Mouse (Mus musculus) cerebellum, adult 18-20 months (tissue): ENCODE data around the gene Lrrc56.

Experiments used
- DNase-seq, 2 experiments: peaks; one replicate each; pipeline ENCODE4 v3.0.0; 2021

Gene Lrrc56

DNA sequence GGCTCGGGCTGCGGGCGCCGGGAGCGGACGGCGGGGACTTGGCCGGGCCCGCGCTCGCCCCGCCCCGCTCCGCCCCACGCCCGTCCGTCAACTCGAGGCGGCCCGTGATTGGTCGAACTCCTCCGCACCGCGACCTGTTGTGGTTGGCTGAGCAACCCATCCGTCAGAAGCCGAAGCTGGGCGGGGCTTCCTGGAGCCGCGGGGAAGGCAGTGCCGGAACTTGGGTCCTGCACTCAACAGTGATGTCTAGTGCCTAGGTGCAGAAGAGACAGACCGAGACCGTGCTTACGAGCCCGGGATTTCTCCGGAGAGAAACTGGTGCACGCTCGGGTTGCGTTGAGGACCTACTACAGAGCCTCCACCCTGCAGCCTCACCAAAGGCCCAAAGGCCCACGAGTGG is at the start of gene Lrrc56, which contains the start of gene Hras:
Gene Lrrc56, plus strand, starts transcription at position 210 of the 400 bp plus-strand sequence.
Gene Hras, minus strand, starts transcription at position 58 of the 400 bp plus-strand sequence.
- peak; percentile 98 for DNase-seq

DNA sequence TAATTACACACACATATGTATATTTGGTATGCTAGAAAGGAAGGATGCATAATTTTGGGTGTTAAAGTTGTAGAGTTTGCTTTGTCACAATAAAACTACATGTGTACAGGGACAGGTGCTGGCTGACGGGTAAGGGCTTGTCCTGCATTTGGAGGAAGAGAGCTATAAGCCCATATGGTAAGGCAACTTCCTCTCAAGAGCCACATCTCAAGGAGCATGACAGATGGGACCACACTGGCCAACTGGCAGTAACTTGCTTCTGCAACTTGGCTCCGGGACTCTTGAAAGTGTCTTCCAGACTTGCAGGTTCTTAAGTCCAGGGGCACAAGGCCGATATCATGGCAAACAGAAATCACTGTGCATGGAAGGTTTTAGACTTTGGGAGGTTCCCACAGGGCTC is 49.3 kb upstream of the Lrrc56 start:
- peak; percentile 30 to 37 for DNase-seq

DNA sequence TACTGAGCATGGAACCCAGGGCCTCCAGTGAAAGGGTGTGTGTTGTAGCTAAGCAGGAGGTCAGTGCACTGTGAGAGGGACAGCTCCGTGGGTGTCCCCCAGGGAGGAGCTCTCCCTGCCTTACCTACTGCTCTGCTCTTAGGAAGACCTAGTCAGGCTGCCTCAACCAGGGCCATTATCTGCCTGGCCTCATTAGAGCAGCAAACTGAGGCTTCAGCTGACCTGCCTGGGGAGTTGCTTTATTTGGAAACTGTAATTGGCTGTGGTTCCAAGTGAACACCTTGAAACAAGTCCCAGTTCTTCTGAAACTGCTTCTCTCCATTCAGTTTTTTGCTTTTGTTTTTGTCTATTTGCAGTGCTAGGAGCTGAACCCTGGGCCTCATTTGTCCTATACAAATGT is 48.6 kb upstream of the Lrrc56 start:
- DNase-seq = peak; percentile 55 to 64

DNA sequence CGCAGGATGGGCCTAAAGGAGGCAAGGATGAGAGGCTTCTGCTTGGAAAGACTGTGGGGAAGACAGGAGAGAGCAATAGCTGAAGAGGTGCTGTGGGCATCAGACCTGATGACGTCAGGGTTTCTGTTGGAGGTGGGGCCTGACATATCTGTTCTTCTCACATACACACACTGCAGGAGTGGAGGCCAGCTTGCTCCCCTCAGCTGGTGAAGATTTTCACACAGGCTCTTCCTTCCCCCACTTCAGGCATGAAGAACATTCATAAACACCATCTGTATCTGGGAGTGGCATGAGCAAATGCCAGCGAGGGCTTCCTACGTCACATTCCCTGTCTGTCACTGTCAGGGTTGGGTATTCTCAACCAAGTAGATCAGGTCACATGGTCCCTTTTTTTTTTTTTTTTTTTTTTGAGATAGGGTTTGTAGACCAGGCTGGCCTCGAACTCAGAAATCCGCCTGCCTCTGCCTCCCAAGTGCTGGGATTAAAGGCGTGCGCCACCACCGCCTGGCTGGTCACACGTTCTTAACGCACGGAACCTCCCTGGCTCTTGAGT is 47.8 kb upstream of the Lrrc56 start:
- no peak for DNase-seq

DNA sequence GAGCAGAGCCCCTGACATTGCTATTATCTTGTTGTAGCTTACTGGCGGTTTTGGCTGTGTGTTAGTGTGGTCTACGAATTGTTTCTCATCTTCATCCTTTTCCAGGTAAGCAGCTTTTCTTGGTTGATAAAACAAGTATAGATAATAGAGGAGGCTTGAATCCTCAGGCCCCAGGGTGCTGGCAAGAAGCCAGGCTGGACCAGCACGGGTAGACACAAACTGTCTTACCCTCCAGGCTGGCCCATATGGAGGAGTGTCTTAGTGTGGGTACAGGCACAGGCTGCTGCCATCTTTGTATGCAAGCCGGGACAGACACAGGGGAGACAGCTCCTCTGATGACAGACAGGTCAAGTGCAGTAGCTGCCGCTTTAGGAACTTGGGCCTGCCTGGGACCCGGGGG is 46.9 kb upstream of the Lrrc56 start:
- peak; percentile 52 to 63 for DNase-seq

DNA sequence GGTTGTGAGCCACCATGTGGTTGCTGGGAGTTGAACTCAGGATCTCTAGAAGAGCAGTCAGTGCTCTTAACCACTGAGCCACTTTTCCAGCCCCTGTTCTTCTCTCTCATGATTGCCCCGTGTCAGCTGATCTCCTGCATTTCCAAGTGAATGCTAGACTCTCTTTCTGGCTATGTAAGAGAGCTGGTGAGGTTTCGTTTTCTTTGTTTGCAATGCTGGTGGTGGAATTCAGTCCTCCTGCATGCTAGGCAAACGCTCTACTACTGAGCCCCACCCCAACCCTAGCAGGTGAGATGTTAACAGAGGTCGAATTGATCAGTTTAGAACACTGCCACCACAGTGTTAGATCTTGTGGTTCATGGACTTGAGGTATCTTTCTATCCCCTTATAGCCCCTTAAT is 45.3 kb upstream of the Lrrc56 start:
- no peak for DNase-seq

DNA sequence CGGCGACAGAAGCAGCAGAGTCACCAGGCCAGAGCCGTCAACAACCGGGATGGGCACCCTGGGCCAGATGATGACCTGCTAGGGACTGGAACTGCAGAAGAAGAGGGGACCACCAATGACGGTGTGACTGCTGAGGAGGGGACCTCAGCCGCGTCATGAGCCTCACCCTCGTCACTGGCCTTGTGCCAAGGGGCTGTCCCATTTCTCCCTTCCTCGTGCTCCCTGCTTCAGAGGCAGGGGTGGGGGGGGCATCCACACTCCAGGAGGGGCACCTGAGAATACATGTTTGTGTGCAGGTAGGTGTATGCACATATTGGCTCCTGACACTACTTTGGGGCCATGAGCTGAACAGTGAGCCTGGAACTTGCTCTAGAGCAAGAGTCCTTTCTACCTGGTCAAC is 38.6 kb upstream of the Lrrc56 start:
- DNase-seq = no peak

DNA sequence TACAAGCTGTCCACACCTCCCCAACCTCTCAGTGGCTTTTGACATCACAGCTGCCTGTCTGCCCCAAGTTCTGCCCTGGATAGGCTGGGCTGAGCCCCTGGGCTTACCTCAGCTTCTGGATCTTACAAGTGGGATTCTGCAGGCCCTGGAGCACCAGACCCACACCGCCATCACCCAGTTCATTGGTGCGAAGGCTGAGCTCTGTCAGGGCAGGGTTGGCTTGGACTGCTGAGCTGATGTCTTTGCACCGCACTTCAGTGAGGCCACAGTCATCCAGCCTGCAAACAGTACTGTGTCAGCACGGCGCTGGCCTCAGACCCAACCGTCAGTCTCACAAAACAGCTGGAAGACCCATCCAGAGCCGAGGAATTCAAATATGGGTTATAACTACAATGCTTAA is 29.6 kb upstream of the Lrrc56 start:
- no peak for DNase-seq

DNA sequence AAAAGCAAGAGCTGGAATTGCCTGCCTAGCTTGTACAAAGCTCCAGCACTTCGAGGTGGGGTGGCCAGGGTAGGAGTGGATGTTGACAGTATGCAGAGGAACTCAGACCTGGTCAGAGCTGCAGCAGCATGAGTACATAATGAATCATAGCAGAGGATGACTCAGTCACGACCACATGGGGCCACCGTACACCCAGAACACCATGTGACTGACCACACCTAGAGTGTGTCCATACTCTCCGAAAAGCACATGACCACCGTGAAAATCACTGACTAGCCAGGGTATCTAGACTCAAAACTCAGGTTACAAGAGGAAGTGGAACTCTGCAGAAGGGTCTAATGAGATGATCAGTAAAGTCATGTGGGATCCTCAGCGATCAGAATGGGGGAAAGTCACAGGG is 29.1 kb upstream of the Lrrc56 start:
- DNase-seq = no peak

DNA sequence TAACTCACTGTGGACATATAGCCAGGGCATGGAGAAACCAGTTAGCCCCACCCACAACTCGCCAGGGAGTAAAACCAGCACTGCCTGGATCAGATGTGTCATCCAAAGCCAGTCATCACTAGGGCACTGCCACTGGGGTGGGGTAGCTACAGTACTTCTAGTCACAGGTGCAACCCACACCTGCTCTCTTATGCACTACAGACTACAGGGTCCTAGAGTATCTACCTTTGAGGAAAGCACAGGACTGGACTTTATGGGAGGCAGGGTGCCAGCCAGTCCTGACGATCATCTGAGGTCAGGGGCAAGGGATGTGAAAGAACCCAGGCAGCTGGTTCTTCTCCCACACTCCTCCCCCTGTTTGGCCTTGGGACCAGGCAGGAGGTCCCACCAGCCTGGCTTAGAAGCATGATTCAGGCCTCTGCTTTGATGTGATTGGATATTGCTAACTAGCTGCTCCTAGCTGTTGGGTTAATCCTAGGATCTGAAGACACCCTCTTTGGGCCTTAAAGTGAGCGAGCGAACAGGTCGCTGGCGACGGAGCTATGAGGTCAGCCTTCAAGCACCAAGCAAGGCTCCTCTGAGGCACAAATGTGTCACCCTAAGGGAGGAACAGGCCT is 25.9 kb upstream of the Lrrc56 start:
- DNase-seq = peak in 1 of 2 experiments; percentile 36

DNA sequence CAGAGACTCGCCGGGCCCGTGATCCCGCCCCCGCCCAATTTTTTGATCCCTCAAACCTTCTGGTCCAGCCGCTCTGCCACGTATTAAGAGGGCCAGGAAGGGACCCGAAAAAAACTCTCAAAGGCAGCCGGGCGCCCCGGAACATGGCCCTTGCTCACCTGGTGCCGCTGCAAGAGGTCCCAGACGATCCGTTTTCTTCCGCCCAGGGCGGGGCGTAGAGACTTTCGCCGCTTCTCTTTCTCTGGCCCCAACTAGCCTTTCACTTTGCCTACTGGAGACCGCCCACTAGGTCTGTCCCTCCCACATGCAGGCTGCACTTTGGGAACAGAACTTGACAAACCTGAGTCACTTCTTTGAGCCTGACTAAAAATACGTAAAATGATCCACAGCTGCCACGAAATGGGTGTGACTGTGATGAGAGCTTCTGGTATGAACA is 25.4 kb upstream of the Lrrc56 start:
- DNase-seq = peak in 1 of 2 experiments; percentile 42

DNA sequence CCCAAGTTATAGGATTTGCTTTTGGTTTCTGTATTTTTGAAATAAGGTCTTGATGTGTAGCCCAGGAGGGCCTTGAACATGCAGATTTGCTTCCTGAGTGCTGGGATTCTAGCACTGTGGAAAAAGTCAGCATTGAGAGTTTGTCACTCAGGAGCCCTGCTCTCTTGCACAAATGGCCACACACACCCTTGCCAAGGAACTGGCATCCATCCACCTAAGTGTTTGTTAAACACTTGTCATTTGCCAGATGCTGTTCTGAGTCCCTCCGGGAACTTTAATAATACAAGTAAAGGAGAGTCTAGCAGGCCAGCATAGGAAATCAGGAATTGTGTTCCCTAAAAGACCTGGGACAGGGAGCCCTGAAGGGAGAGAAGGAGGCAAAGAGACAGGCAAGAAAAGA is 24.7 kb upstream of the Lrrc56 start:
- DNase-seq = no peak

DNA sequence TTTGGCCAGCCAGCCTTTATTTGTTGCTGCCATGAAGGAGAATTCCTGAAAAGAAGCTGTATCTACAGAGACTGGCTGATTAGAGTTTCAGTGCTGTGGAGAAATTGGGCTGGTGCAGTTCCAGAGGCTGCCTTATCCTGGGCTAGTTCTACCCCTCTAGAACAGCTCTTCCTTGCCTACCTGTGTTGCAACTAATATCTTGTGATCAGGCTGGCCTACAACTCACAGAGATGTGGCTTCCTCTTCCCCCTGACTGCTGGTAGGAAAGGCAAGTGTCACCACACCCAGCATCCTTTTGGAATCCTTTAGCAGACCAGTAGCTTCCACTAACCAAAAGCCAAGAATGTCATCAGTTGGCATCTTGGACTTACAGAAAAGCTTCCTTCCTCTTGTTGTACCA is 24.1 kb upstream of the Lrrc56 start:
- DNase-seq = no peak

DNA sequence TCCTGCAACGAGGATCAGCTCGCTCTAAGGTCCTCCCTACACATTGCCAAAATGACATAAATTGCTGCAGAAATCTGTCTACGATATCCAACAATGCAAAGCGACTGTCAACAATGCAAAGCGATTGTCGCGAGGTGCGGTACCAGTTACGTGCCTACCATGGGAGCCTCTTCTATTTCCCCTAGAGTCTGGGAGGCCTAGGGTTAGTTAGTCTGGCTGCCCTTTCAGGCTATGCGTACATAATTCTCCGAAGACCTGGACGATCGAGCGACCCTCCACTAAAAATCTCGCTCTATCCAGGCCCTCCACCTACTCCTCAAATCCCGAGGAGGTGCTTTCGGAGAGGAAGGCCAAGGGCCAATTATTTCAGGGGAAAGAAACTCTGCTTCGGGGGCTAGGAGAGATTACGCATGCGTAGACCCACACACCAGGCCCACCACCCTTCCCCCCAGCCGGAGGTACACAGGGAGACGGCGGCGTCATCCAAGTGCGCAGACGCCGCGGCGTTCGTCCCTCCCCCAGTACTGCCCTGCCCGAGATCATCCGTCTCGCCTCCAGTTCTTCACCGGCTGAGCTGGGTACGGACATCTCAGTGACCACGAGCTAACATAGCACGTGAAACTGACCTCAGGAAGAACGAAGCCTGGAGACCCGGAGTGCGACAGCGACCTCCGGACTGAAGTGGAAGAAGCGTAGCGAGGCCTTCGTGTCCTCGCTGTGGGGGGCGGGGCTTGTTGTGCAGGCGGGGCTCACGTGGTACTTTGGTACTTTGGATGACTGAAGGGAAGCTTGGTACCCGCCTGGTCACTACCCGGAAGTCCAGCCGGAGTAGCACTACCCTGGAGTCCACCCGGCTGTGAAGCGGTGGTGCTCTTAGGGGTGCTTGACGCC is 21.6 kb upstream of the Lrrc56 start, which contains the start of gene Rnh1:
Gene Rnh1, minus strand, starts transcription at position 742 of the 891 bp plus-strand sequence.
- peak; percentile 91 to 92 for DNase-seq

DNA sequence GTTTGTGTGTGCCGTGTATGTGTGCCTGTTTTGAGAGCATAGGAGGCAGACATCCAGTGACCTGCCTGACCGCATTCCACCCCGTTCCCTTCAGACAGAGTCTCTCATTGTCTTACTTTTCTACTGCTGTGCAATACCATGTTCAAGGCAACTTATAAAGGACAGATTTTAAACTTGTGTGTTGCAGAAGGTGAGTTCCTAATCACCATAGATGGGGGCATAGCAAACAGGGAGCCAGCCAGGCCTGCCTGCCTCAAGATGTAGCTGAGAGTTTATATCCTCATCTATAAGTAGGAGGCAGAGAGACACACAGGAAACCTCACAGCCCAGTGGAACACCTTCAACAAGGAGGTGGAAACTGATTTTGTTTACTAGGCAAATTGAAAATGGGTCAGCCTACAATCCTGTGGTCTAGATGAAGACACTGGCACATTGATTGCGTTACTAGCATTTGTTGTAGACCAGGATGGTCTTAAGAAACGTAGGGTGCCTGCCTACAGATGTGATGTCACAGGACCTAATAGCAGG is 20.6 kb upstream of the Lrrc56 start:
- no peak for DNase-seq

DNA sequence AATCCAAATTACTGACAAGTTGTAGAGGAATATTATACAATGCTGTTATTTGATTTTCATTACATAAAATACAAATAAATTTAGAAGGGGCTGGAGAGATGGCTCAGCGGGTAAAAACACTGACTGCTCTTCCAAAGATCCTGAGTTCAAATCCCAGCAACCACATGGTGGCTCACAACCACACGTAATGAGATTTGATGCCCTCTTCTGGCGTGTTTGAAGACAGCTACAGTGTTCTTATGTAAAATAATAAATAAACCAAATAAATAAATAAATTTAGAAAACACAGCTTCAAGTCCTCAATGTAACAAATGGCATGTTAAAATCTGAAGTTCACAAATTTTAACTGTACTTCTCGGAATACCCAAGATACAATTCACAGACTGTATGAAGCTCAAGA is 18.9 kb upstream of the Lrrc56 start:
- DNase-seq = no peak

DNA sequence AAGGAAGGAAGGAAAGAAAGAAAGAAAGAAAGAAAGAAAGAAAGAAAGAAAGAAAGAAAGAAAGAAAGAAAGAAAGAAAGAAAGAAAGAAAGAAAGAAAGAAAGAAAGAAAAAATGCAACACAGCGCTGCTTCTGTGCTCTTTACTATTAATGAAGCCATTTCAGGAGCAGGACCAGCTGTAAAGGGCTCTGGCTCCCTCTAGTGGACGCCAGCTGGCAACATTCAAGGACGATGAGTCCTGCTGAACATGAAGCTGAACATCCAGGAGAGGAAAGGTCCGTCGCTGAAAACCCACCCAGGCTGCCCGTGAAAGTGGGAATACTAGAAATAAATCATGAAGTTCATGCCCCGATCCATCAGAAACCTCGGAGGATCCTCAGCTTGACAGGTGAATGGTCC is 17.8 kb upstream of the Lrrc56 start:
- peak; percentile 90 to 92 for DNase-seq

DNA sequence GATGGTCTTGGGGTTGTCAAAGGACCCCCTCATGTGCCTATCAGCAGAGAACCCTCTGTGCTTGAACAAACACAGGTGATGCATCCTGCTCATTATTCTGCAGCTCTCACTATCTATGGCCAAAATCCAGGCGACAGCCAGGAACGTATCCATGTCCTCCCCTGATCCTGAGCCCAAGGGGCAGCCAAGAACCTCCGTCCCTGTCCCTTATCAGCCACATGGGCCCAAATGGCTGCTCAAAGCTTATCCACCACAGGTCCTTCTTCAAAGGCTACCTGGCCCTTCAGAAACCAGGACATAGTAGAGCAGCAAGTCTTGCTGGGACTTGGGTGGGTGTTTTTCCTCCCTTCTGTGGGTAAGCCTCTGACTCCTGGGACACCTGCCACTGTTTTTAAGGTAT is 5.8 kb upstream of the Lrrc56 start:
- DNase-seq = no peak

DNA sequence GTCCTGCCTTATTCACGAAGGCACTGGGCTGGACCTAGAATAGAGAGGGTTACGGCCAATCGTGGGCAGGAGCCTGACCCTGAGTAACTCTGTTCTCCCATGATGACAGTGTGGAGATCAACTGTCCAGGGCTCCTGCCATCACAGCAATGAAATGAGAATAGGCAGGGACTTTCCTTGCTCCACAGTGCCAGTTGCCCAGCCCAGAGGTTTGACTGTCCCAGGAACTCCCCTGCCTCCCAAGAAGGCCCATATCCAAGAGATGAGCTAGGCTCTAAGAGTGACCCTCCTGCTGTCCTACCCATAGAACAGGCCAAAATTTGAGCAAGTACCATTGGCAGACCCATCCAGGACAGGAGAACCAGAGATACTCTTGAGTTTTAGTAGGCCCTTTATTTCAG is 5.2 kb upstream of the Lrrc56 start:
- DNase-seq = no peak

DNA sequence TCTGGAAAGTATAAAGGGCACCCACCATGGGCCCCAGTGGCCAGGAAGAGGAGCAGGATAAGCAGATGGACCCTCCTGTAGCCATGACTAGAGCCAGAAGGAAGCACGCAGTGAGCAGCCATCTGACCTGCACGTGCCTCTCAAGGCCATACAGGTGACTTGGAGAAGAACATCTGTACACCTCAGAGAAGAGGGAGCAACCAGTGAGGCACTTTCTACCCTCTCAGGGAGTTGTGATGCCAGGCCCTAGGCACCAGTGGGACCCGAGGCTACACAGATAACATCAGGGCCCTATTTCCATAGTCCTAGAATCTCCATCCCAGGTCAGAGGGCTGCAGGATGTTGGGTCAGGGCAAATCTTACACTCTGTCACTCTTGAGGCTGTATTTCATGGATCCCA is 3.7 kb upstream of the Lrrc56 start:
- no peak for DNase-seq

DNA sequence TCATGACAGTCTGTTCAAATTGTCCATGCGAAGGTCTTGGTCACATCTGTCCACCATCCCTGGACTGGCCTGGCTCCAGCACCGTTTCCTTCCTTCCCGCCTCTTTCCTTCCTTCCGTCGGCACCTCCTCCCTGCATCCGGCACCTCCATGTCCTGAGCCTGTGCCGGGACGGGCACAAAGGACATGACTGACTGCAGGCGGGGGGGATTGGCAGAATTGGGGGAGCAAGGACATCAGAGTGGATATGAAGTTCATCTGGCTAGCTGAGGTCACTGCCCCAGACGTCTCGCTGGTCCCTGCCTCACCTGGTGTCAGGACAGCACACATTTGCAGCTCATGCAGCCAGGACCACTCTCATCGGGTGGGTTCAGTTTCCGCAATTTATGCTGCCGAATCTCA is 2.9 kb upstream of the Lrrc56 start:
- DNase-seq = no peak

DNA sequence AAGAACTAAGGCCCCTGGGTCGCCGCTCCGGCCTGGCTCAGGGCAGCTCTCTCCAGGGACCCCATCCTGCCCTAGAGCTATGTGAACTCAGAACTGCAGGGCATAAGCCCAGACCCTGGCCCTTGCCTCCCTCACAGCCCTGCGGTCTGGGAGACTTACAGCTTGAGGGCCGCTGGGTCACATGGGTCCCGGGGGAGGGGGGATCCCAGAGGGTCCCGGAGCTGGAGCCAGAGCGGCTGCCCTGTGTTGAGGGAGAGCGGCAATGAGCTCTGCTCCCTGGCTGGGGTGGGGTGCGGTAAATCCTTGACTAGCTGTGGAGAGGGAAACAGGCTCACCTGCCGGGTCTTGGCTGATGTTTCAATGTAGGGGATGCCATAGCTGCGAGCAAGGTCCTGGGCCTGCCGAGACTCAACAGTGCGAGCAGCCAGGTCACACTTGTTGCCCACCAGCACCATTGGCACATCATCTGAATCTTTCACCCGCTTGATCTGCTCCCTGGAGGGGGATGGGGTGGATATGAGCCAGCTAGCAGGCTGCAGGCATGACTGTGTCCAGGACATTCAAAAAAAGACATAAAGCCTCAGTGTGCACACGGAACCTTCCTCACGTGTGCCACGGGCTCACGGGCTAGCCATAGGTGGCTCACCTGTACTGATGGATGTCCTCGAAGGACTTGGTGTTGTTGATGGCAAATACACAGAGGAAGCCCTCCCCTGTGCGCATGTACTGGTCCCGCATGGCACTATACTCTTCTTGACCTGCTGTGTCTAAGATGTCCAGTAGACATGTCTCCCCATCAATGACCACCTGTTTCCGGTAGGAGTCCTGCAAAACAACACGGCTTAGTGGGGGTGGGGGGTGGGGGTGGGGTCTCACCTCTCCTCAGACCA is 1.9 kb upstream of the Lrrc56 start:
- no peak for DNase-seq
